Mouse (Mus musculus): ENCODE results near the gene Def8. TPM values are rescaled to one million over a fixed set of nuclear protein-coding genes. Genes with fewer than 3 reads are reported as not detected.

Gene Def8
- total and polyA plus RNA-seq, 3 experiments = 48.1 to 63.4 (median 56.4) TPM

DNA sequence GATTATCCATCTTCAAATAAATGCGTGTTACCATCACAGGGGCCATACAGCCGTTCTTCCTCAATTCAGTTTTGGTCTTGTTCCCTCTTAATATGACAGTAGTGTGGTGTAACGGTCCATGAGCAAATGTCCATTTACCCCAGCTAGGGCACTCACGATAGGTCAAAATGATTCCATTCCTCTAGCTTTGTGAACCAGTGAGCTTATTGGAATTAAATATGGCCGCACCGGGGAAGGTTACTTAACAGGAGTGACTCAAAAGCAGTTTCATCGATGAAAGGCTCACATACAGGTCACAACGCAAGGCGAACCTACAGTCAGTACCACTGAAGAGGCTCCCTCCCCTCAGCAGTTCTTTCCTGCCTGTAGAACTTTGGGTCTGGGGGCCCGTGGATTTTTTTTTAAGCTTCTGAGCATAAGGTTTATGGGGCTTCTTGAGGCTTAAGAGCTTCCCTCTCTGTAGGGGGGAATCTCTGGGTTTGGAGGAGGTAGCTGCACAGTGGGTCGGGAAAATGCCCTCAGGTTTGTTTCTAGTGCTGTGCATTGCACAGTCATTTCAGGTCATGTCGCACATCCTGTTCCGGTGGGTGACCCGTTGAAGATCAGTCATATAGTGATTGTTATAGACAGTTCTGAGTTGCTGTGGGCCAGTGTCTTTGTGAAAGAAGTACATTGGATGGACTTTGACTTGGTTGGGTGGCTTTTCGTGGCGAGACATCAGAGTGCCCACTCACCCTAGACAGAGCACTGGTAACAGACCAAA lies 55.3 kb downstream of the Def8 start:
- DNase-seq = no peak
- no peaks in the 10 kb centered on the region for H3K27me3 ChIP-seq (ENCODE audit: control insufficient read depth, insufficient read depth, low read length)
- TF ChIP-seq CTCF (IDR thresholded peaks at IDR 0.05) = no peak
- no peak for TF ChIP-seq POLR2A (IDR thresholded peaks at IDR 0.05; ENCODE audit: insufficient read depth, low read depth, low read length)
- no peak for TF ChIP-seq EP300 (IDR thresholded peaks at IDR 0.05; ENCODE audit: insufficient read depth, low read depth, low read length)
- intact Hi-C loops (cut with DNase I) = loop anchor here (5.0 kb wide), 1 partner anchor 36 kb away; no protein-coding TSS in a partner anchor
- no peaks in the 10 kb centered on the region for H3K36me3 ChIP-seq (ENCODE audit: control insufficient read depth, insufficient read depth, low read length)
- H3K9ac ChIP-seq (ENCODE audit: low read depth, low read length) = peak overlapping the region; percentile 94
- H3K79me2 ChIP-seq (replicated peaks; ENCODE audit: control insufficient read depth, insufficient read depth, low read length) = no peaks in the 10 kb centered on the region
- peak overlapping the region; percentile 96 for H3K27ac ChIP-seq
- 27% methylated on average over 16 of the region's 16 CpGs for WGBS
- peaks cover 9% of the 10 kb centered on the region for H3K4me1 ChIP-seq (ENCODE audit: control insufficient read depth, insufficient read depth, low read length)
- peak overlapping the region; percentile 89 for H3K4me3 ChIP-seq

DNA sequence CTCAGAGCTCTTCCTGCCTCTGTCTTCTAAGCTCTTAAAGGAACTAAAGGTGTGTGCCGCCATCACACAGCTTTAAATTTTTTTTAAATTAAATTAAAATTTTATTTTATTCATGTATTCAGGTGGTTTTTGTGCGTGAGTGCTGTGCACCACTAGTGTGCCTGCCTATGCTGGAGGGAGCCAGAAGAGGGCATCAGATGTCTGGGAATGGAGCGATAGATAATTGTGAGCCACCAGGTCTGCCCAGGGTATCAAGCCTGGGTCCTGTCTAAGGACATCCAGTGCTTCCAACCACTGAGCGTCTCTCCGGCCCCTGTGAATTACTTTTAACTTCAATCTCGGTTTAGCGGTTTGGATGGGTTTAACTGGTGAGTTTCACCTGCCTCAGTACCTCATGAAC lies 59.3 kb downstream of the Def8 start:
- intact Hi-C loops (cut with DNase I) = loop anchor here (10.0 kb wide), 1 partner anchor 258 kb away; the partner anchor contains the start of gene Cdk10
- Histone ChIP-seq H3K4me3 (no peak overlapping the region), H3K27me3 (ENCODE audit: control insufficient read depth, insufficient read depth, low read length) (no peaks in the 10 kb centered on the region), H3K9ac (ENCODE audit: low read depth, low read length) (no peak overlapping the region), H3K4me1 (ENCODE audit: control insufficient read depth, insufficient read depth, low read length) (peaks cover 7% of the 10 kb centered on the region), H3K79me2 (replicated peaks; ENCODE audit: control insufficient read depth, insufficient read depth, low read length) (no peaks in the 10 kb centered on the region), H3K27ac (no peak overlapping the region), H3K36me3 (ENCODE audit: control insufficient read depth, insufficient read depth, low read length) (no peaks in the 10 kb centered on the region)
- TF ChIP-seq CTCF (IDR thresholded peaks at IDR 0.05) (peak; percentile 51), POLR2A (IDR thresholded peaks at IDR 0.05; ENCODE audit: insufficient read depth, low read depth, low read length) (no peak), EP300 (IDR thresholded peaks at IDR 0.05; ENCODE audit: insufficient read depth, low read depth, low read length) (no peak)
- DNase-seq = no peak
- WGBS = 94% methylated on average over 7 of the region's 7 CpGs

DNA sequence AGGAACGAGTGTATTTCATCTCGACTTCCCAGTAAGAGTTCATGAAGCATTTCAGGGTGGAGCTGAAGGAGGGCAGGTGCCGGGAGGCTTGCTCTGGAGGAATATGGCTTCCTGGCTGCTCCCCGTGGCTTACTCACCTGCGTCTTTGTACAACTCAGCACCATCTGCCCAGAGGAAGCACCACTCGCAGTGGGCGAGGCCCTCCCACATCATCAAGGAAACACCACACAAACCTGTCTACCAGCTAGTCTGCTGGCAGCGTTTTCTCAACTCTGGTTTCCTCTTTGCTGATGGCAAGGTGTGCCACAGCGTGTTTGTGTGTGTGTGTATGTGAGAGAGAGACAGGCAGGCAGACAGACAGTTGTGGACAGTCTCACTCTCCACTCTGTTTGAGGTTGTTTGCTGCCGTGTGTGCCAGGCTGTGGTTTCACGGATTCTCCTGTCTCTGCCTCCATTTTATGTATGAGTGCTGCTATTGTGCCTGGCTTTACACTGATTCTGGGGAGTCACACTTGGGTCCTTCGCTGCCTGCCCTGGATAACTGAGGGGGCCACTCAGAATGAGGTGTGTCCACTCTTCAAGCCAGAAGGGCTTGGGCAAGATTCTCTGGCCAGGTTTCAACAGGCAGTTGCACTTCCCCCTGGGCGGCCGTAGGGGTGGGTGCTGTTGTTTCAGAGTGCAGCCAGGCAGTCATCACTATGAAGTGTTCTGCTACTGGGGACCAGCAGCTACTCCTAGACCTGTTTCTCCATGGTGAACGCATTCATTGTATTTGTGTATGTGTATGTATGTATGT lies 68.2 kb downstream of the Def8 start:
- Histone ChIP-seq H3K4me3 (no peak overlapping the region), H3K4me1 (ENCODE audit: control insufficient read depth, insufficient read depth, low read length) (no peaks in the 10 kb centered on the region), H3K27me3 (ENCODE audit: control insufficient read depth, insufficient read depth, low read length) (no peaks in the 10 kb centered on the region), H3K9ac (ENCODE audit: low read depth, low read length) (no peak overlapping the region), H3K36me3 (ENCODE audit: control insufficient read depth, insufficient read depth, low read length) (no peaks in the 10 kb centered on the region; the same call in 1 of the 2 replicates), H3K27ac (no peak overlapping the region), H3K79me2 (replicated peaks; ENCODE audit: control insufficient read depth, insufficient read depth, low read length) (no peaks in the 10 kb centered on the region)
- TF ChIP-seq POLR2A (IDR thresholded peaks at IDR 0.05; ENCODE audit: insufficient read depth, low read depth, low read length) = no peak
- TF ChIP-seq CTCF (IDR thresholded peaks at IDR 0.05) = no peak
- no peak for TF ChIP-seq EP300 (IDR thresholded peaks at IDR 0.05; ENCODE audit: insufficient read depth, low read depth, low read length)
- 91% methylated on average over 15 of the region's 15 CpGs for WGBS
- no peak for DNase-seq
- intact Hi-C loops (cut with DNase I) = no loop called here

GRCm38 (mm10) chr8:123492898-123493297 lies 69.6 kb downstream of the Def8 start:
- Histone ChIP-seq H3K4me1 (ENCODE audit: control insufficient read depth, insufficient read depth, low read length) (no peaks in the 10 kb centered on the region), H3K79me2 (replicated peaks; ENCODE audit: control insufficient read depth, insufficient read depth, low read length) (no peaks in the 10 kb centered on the region), H3K27ac (no peak overlapping the region), H3K36me3 (ENCODE audit: control insufficient read depth, insufficient read depth, low read length) (no peaks in the 10 kb centered on the region; the same call in 1 of the 2 replicates), H3K4me3 (no peak overlapping the region), H3K27me3 (ENCODE audit: control insufficient read depth, insufficient read depth, low read length) (no peaks in the 10 kb centered on the region), H3K9ac (ENCODE audit: low read depth, low read length) (no peak overlapping the region)
- WGBS = 95% methylated on average over 9 of the region's 9 CpGs
- DNase-seq = no peak
- TF ChIP-seq POLR2A (IDR thresholded peaks at IDR 0.05; ENCODE audit: insufficient read depth, low read depth, low read length) (no peak), CTCF (IDR thresholded peaks at IDR 0.05) (no peak), EP300 (IDR thresholded peaks at IDR 0.05; ENCODE audit: insufficient read depth, low read depth, low read length) (no peak)
- intact Hi-C loops (cut with DNase I) = no loop called here

DNA sequence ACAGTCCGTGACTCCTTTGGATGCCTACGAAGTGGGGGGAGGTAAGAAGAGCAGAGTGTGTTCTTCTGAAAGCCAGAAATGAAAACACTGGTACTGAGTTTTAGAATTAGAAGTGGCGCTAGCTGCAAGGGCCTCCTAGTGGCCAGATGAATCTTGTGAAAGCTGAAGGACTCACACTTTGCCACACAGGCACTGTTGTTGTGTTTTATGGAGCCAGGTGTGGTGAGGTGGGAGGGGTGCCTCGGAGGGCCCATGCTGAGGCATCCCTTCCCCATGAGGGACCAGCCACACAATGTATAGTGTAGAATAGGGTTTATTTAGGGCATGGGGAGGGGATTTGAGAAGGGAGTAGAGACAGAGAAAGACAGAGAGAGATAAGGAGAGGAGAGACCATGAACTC lies 74.4 kb downstream of the Def8 start:
- no peak overlapping the region for H3K9ac ChIP-seq (ENCODE audit: low read depth, low read length)
- no peak for TF ChIP-seq CTCF (IDR thresholded peaks at IDR 0.05)
- no peak for TF ChIP-seq POLR2A (IDR thresholded peaks at IDR 0.05; ENCODE audit: insufficient read depth, low read depth, low read length)
- no peak for TF ChIP-seq EP300 (IDR thresholded peaks at IDR 0.05; ENCODE audit: insufficient read depth, low read depth, low read length)
- no peaks in the 10 kb centered on the region for H3K36me3 ChIP-seq (ENCODE audit: control insufficient read depth, insufficient read depth, low read length)
- no peak overlapping the region for H3K4me3 ChIP-seq
- no peaks in the 10 kb centered on the region for H3K27me3 ChIP-seq (ENCODE audit: control insufficient read depth, insufficient read depth, low read length)
- WGBS = 91% methylated on average over 4 of the region's 4 CpGs
- no peak for DNase-seq
- no peaks in the 10 kb centered on the region for H3K4me1 ChIP-seq (ENCODE audit: control insufficient read depth, insufficient read depth, low read length)
- H3K79me2 ChIP-seq (replicated peaks; ENCODE audit: control insufficient read depth, insufficient read depth, low read length) = no peaks in the 10 kb centered on the region
- no peak overlapping the region for H3K27ac ChIP-seq
- intact Hi-C loops (cut with DNase I) = no loop called here

All from heart, adult 2 months (tissue).